Mouse (Mus musculus): ENCODE data around the gene Rdx. TPM values are rescaled to one million over a fixed set of nuclear protein-coding genes. Genes with fewer than 3 reads are reported as not detected.
"Not testable (repeated sequence)": the region's sequence is repeated elsewhere in the genome, so short reads cannot be mapped to it uniquely, and the experiment has no call there.

Rdx gene
- polyA plus RNA-seq, 2 experiments: 73.9 to 146 TPM

DNA sequence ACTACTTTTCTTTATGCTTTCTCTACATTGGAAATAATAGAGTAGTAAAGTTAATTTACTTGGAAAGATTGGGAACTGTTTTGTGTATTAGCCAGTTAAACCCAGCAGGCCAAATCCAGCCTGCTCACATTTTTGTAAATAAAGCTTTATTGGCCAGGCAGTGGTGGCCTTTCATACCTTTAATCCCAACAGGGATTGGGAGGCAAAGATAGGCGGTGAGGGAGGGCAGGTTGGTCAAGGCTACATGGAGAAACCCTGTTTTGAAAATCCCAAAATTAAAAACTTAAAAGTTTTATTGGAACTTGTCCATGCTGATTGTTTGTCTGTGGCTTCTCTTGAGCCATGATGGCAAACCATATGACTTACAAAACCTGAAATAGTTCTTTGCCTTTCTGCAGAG, 5.2 kb downstream of the Rdx start:
- H3K36me3 ChIP-seq (ENCODE audit: control insufficient read depth, insufficient read depth, low read length): no peaks in the 10 kb centered on the region
- H3K9me3 ChIP-seq (ENCODE audit: control insufficient read depth, low read length): no peaks in the 10 kb centered on the region
- 68% methylated on average over 1 of the region's 1 CpGs for WGBS
- ATAC-seq (ENCODE audit: low FRiP score, low read depth) (no peak), DNase-seq (ENCODE audit: low spot score) (no peak)
- no peak overlapping the region for H3K27ac ChIP-seq (replicated peaks; ENCODE audit: low read depth, low read length)
- no peak overlapping the region for H3K4me3 ChIP-seq (replicated peaks; ENCODE audit: low read length)
- H3K4me2 ChIP-seq (replicated peaks; ENCODE audit: low read depth, low read length, severe bottlenecking): no peak overlapping the region
- no peaks in the 10 kb centered on the region for H3K27me3 ChIP-seq (ENCODE audit: control insufficient read depth, insufficient read depth, low read length)
- no peak overlapping the region for H3K9ac ChIP-seq (ENCODE audit: low read depth, low read length, severe bottlenecking)
- H3K4me1 ChIP-seq (ENCODE audit: control insufficient read depth, insufficient read depth, low read length): peaks cover 15% of the 10 kb centered on the region
- no peak for TF ChIP-seq POLR2A (IDR thresholded peaks at IDR 0.05; ENCODE audit: borderline replicate concordance, extremely low read depth, insufficient read depth, insufficient read length)

DNA sequence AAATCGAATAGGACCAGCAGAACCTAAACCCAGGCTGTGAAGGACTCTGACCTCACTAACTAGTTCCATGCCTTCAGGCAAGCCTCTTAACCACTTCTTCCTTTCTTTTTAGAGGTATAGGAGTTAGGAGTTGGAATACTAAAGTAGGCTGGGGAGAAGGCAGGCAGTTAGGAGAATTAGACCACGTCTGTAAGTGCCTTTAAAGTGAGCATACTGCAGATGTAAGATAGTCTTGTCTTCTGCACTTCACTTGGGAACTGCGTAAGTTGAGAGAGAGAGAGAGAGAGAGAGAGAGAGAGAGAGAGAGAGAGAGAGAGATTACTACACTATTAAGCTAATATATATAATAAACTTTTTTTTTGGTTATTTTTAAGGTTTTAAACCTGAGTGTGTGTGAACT, 8.3 kb downstream of the Rdx start:
- no peaks in the 10 kb centered on the region for H3K9me3 ChIP-seq (ENCODE audit: control insufficient read depth, low read length)
- ATAC-seq (ENCODE audit: low FRiP score, low read depth) (no peak), DNase-seq (ENCODE audit: low spot score) (no peak)
- WGBS: 67% methylated on average over 3 of the region's 3 CpGs
- H3K4me1 ChIP-seq (ENCODE audit: control insufficient read depth, insufficient read depth, low read length): peaks cover 9% of the 10 kb centered on the region
- no peak for TF ChIP-seq POLR2A (IDR thresholded peaks at IDR 0.05; ENCODE audit: borderline replicate concordance, extremely low read depth, insufficient read depth, insufficient read length)
- no peak overlapping the region for H3K27ac ChIP-seq (replicated peaks; ENCODE audit: low read depth, low read length)
- H3K9ac ChIP-seq (ENCODE audit: low read depth, low read length, severe bottlenecking): no peak overlapping the region
- H3K4me3 ChIP-seq (replicated peaks; ENCODE audit: low read length): no peak overlapping the region
- H3K27me3 ChIP-seq (ENCODE audit: control insufficient read depth, insufficient read depth, low read length): no peaks in the 10 kb centered on the region
- H3K36me3 ChIP-seq (ENCODE audit: control insufficient read depth, insufficient read depth, low read length): no peaks in the 10 kb centered on the region
- no peak overlapping the region for H3K4me2 ChIP-seq (replicated peaks; ENCODE audit: low read depth, low read length, severe bottlenecking)

DNA sequence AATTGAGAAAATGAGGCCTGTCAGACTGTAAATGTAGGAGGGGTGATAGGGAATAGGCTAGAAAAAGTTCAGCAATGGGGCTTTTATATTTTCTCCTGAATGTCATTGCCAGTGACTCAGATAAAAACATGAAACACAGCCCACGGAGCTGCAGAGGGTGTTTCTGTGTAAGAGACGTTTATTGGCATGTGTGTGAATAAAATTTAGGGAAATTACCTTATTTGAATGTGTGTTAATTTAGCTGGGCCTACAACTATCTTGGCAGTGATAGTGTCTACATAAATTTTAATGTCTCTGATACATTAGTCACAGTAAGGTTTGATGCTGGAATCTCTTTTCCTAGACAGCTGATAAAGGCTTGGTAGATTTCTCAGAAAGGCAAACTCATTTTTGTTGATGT, 12.8 kb downstream of the Rdx start:
- DNase-seq (ENCODE audit: low spot score): no peak
- Histone ChIP-seq H3K9ac (ENCODE audit: low read depth, low read length, severe bottlenecking) (no peak overlapping the region), H3K36me3 (ENCODE audit: control insufficient read depth, insufficient read depth, low read length) (peaks cover 20% of the 10 kb centered on the region), H3K27ac (replicated peaks; ENCODE audit: low read depth, low read length) (no peak overlapping the region), H3K9me3 (ENCODE audit: control insufficient read depth, low read length) (no peaks in the 10 kb centered on the region), H3K27me3 (ENCODE audit: control insufficient read depth, insufficient read depth, low read length) (no peaks in the 10 kb centered on the region), H3K4me1 (ENCODE audit: control insufficient read depth, insufficient read depth, low read length) (no peaks in the 10 kb centered on the region; the same call in 1 of the 2 replicates), H3K4me2 (replicated peaks; ENCODE audit: low read depth, low read length, severe bottlenecking) (no peak overlapping the region), H3K4me3 (replicated peaks; ENCODE audit: low read length) (no peak overlapping the region)
- WGBS: 53% methylated on average over 2 of the region's 2 CpGs
- ATAC-seq (ENCODE audit: low FRiP score, low read depth): no peak
- no peak for TF ChIP-seq POLR2A (IDR thresholded peaks at IDR 0.05; ENCODE audit: borderline replicate concordance, extremely low read depth, insufficient read depth, insufficient read length)

DNA sequence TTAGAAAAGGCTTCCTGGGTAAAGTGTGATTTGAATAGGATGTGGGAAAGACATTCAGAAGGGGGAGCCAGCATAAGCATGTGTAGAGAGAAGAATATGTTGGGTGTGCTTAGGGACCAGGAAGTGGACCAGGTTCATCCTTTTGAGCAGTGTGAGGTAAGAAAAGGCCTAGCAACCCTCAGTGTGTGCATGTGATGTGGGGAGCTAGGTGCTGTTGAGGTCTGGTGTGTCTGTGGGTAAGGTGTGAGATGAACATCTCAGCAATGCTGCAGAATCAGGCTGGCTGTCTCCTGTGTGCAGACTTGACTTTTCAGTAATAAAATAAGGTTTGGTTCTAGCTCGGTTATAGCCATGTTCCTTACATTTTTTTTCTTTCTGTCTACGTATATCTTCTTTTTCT, 23.1 kb downstream of the Rdx start:
- WGBS: 81% methylated on average over 2 of the region's 2 CpGs
- ATAC-seq (ENCODE audit: low FRiP score, low read depth): no peak
- Histone ChIP-seq H3K27me3 (ENCODE audit: control insufficient read depth, insufficient read depth, low read length) (no peaks in the 10 kb centered on the region), H3K4me1 (ENCODE audit: control insufficient read depth, insufficient read depth, low read length) (no peaks in the 10 kb centered on the region), H3K9ac (ENCODE audit: low read depth, low read length, severe bottlenecking) (no peak overlapping the region), H3K36me3 (ENCODE audit: control insufficient read depth, insufficient read depth, low read length) (peaks cover 79% of the 10 kb centered on the region), H3K9me3 (ENCODE audit: control insufficient read depth, low read length) (no peaks in the 10 kb centered on the region), H3K4me2 (replicated peaks; ENCODE audit: low read depth, low read length, severe bottlenecking) (no peak overlapping the region), H3K4me3 (replicated peaks; ENCODE audit: low read length) (no peak overlapping the region), H3K27ac (replicated peaks; ENCODE audit: low read depth, low read length) (no peak overlapping the region)
- no peak for DNase-seq (ENCODE audit: low spot score)
- no peak for TF ChIP-seq POLR2A (IDR thresholded peaks at IDR 0.05; ENCODE audit: borderline replicate concordance, extremely low read depth, insufficient read depth, insufficient read length)

DNA sequence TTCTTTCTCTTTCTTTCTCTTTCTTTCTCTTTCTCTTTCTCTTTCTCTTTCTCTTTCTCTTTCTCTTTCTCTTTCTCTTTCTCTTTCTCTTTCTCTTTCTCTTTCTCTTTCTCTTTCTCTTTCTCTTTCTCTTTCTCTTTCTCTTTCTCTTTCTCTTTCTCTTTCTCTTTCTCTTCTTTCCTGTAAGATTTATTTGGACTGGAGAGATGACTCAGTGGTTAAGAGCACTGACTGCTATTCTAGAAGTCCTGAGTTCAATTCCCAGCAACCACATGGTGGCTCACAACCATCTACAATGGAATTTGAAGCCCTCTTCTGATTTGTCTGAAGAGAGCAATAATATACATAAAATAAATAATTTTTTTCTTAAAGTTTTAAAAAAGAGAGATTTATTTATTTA, 24.4 kb downstream of the Rdx start:
- H3K27me3 ChIP-seq (ENCODE audit: control insufficient read depth, insufficient read depth, low read length); H3K4me1 ChIP-seq (ENCODE audit: control insufficient read depth, insufficient read depth, low read length); H3K4me2 ChIP-seq (replicated peaks; ENCODE audit: low read depth, low read length, severe bottlenecking); H3K4me3 ChIP-seq (replicated peaks; ENCODE audit: low read length); DNase-seq (ENCODE audit: low spot score); ATAC-seq (ENCODE audit: low FRiP score, low read depth); H3K9ac ChIP-seq (ENCODE audit: low read depth, low read length, severe bottlenecking); H3K27ac ChIP-seq (replicated peaks; ENCODE audit: low read depth, low read length); H3K9me3 ChIP-seq (ENCODE audit: control insufficient read depth, low read length): not testable (repeated sequence)
- H3K36me3 ChIP-seq (ENCODE audit: control insufficient read depth, insufficient read depth, low read length): peaks cover 77% of the 10 kb centered on the region

DNA sequence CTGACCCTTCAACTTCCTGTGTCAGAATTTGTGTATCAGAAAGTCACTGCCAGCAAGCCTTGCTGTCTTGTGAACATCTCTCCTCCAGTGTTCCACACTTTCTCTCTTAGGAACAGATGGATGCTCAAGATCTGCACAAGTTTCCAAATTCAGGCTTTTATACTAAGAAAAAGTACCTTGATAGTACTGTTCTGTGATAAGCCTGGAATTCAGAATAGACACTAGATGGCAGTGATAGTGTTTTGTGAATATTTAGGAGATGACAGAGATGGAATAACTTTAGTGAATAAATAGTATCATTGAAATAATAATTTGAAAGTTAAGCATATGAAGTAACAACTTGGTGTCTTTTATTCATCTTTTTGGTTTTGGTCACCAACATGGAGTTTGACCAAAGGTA, 25.2 kb downstream of the Rdx start:
- no peak for TF ChIP-seq POLR2A (IDR thresholded peaks at IDR 0.05; ENCODE audit: borderline replicate concordance, extremely low read depth, insufficient read depth, insufficient read length)
- ATAC-seq (ENCODE audit: low FRiP score, low read depth) (no peak), DNase-seq (ENCODE audit: low spot score) (no peak)
- Histone ChIP-seq H3K4me1 (ENCODE audit: control insufficient read depth, insufficient read depth, low read length) (no peaks in the 10 kb centered on the region), H3K4me2 (replicated peaks; ENCODE audit: low read depth, low read length, severe bottlenecking) (no peak overlapping the region), H3K9ac (ENCODE audit: low read depth, low read length, severe bottlenecking) (no peak overlapping the region), H3K4me3 (replicated peaks; ENCODE audit: low read length) (no peak overlapping the region), H3K36me3 (ENCODE audit: control insufficient read depth, insufficient read depth, low read length) (peaks cover 77% of the 10 kb centered on the region), H3K27me3 (ENCODE audit: control insufficient read depth, insufficient read depth, low read length) (no peaks in the 10 kb centered on the region), H3K27ac (replicated peaks; ENCODE audit: low read depth, low read length) (no peak overlapping the region), H3K9me3 (ENCODE audit: control insufficient read depth, low read length) (no peaks in the 10 kb centered on the region)

Data from limb, embryonic 14.5 days (tissue).